Mouse (Mus musculus): ENCODE results near the gene Sfmbt2. TPM values are rescaled to one million over a fixed set of nuclear protein-coding genes. Genes with fewer than 3 reads are reported as not detected.

Gene Sfmbt2
- polyA plus RNA-seq, 1 experiment from 2014 or later, result 0.65 TPM

DNA sequence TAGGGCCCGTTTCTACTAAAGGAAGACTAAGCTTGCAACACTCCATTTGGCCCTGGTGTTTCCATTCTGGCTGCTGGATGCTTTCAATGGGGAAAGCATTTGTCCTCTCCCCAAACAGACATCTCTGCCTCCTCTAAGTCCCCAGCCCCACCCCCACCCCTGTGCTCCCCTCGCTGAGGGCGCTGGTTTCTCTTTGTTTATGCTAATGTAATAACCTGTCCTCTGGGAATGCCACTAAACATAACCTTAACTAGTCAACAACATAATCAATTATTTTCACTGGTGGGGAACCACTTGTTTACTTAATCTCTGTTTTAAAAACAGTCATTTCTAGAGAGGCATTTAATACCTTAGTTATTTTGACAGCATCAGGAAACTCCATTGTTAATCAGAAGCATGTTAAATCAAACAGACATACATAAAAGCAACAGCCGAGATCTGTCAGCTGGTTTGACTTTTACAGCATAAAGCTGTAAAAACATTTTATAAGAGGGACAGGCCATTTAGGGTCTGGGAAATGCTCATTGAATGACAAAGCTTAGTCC, 20.0 kb upstream of the Sfmbt2 start:
- TF ChIP-seq CTCF (IDR thresholded peaks at IDR 0.05; ENCODE audit: low read depth) (no peak), EP300 (optimal IDR thresholded peaks at IDR 0.05) (no peak)
- H3K27me3 ChIP-seq (ENCODE audit: control insufficient read depth, insufficient read depth, low read length), result no peaks in the 10 kb centered on the region
- WGBS, result 16% methylated on average over 4 of the region's 4 CpGs
- no peak overlapping the region for H3K27ac ChIP-seq (replicated peaks)
- no peaks in the 10 kb centered on the region for H3K9me3 ChIP-seq (ENCODE audit: control insufficient read depth, low read length)
- H3K4me3 ChIP-seq (ENCODE audit: low read depth, low read length), result no peak overlapping the region
- H3K36me3 ChIP-seq (ENCODE audit: control insufficient read depth, insufficient read depth, low read length), result no peaks in the 10 kb centered on the region
- H3K4me2 ChIP-seq (replicated peaks; ENCODE audit: low read depth), result no peak overlapping the region
- no peaks in the 10 kb centered on the region for H3K4me1 ChIP-seq (replicated peaks; ENCODE audit: control insufficient read depth, insufficient read depth)
- H3K9ac ChIP-seq (ENCODE audit: low read length), result no peak overlapping the region
- DNase-seq (ENCODE audit: low spot score) (no peak), ATAC-seq (ENCODE audit: low FRiP score, low TSS enrichment) (no peak)

DNA sequence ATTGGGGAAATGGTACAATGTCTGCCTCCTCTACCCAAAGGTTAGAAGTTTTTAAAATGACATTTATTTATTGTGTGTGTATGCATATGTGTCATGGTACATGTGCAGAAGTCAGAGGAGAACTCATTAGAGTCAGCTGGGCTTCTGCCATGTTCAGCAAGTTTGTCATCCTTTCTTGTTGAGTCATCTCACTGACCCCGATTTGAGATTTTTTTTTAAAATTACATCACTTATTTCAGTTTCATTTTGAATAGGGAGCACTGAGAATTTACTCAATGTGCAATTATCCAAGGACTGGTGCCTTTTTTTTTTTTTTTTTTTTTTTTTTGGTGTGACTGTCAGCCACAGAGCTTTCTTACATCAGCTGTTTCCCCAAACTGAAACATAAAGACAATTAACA, 19.2 kb upstream of the Sfmbt2 start:
- Histone ChIP-seq H3K9me3 (ENCODE audit: control insufficient read depth, low read length) (no peaks in the 10 kb centered on the region), H3K27me3 (ENCODE audit: control insufficient read depth, insufficient read depth, low read length) (no peaks in the 10 kb centered on the region), H3K36me3 (ENCODE audit: control insufficient read depth, insufficient read depth, low read length) (no peaks in the 10 kb centered on the region), H3K4me2 (replicated peaks; ENCODE audit: low read depth) (no peak overlapping the region), H3K4me3 (ENCODE audit: low read depth, low read length) (no peak overlapping the region), H3K27ac (replicated peaks) (no peak overlapping the region), H3K9ac (ENCODE audit: low read length) (no peak overlapping the region), H3K4me1 (replicated peaks; ENCODE audit: control insufficient read depth, insufficient read depth) (no peaks in the 10 kb centered on the region)
- 50% methylated on average over 1 of the region's 1 CpGs for WGBS
- DNase-seq (ENCODE audit: low spot score), result no peak
- ATAC-seq (ENCODE audit: low FRiP score, low TSS enrichment), result no peak
- no peak for TF ChIP-seq CTCF (IDR thresholded peaks at IDR 0.05; ENCODE audit: low read depth)
- TF ChIP-seq EP300 (optimal IDR thresholded peaks at IDR 0.05), result no peak

DNA sequence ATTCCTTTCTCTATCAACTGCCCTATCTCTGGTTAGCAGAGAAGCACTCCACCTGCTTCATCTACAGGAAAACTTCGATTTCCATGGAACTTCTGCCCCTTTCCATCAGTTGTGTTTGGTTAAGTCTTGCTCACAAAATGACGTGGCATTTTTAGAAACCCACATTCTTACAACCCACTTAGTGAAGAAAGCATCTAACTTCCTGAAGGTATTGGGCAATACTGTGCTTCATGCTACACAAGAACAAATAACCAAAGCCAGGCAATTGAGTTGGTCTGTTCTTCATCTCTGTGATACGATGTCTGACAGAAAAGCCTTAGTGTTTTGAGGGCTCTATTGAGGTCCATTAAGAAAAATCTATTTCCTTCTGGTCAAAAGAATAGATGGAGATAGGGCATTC, 17.4 kb upstream of the Sfmbt2 start:
- no peaks in the 10 kb centered on the region for H3K36me3 ChIP-seq (ENCODE audit: control insufficient read depth, insufficient read depth, low read length)
- WGBS, result 71% methylated on average over 3 of the region's 3 CpGs
- H3K4me3 ChIP-seq (ENCODE audit: low read depth, low read length), result no peak overlapping the region
- H3K9me3 ChIP-seq (ENCODE audit: control insufficient read depth, low read length), result no peaks in the 10 kb centered on the region
- no peaks in the 10 kb centered on the region for H3K27me3 ChIP-seq (ENCODE audit: control insufficient read depth, insufficient read depth, low read length)
- H3K9ac ChIP-seq (ENCODE audit: low read length), result no peak overlapping the region
- DNase-seq (ENCODE audit: low spot score) (no peak), ATAC-seq (ENCODE audit: low FRiP score, low TSS enrichment) (no peak)
- H3K27ac ChIP-seq (replicated peaks), result no peak overlapping the region
- no peak overlapping the region for H3K4me2 ChIP-seq (replicated peaks; ENCODE audit: low read depth)
- TF ChIP-seq CTCF (IDR thresholded peaks at IDR 0.05; ENCODE audit: low read depth), result no peak
- no peak for TF ChIP-seq EP300 (optimal IDR thresholded peaks at IDR 0.05)
- H3K4me1 ChIP-seq (replicated peaks; ENCODE audit: control insufficient read depth, insufficient read depth), result no peaks in the 10 kb centered on the region

DNA sequence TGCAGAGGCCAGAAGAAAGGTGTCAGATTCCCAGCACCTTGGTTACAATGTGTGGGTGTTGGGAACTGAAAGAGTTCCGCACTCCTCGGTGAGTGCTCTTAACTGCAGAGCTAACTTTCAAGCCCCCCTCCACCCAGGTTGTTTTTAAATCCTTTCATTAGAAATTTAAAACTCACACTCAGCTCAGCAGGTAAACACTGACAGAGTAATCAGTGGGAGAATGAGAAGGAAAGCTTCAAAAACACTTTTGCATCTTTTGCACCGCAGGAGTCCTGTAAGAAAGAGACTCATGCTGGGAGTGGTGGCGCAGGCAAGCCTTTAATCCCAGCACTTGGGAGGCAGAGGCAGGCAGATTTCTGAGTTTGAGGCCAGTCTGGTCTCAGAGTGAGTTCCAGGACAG, 16.4 kb upstream of the Sfmbt2 start:
- no peak for ATAC-seq (ENCODE audit: low FRiP score, low TSS enrichment)
- 72% methylated on average over 4 of the region's 4 CpGs for WGBS

DNA sequence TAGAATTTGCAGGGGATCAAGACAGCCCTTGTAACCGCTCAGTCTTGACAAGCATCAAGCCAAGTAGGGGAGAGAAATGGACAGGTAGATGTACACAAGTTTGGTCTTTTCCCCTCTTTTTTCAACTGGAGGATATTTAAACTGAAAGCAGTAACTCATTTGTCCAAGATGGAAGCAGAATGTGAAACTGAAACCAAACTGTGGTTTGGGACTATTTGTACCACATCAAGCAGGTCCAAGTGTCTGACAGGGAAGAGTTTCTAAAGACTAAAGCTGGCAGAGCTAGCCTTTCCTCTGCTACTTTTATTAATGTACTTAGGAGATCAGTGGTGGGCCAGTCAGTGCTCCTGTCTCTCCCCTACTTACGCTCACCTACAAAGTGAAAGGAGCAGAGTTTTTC, 10.4 kb upstream of the Sfmbt2 start:
- Histone ChIP-seq H3K4me1 (replicated peaks; ENCODE audit: control insufficient read depth, insufficient read depth) (no peaks in the 10 kb centered on the region), H3K4me2 (replicated peaks; ENCODE audit: low read depth) (no peak overlapping the region), H3K27ac (replicated peaks) (no peak overlapping the region), H3K9me3 (ENCODE audit: control insufficient read depth, low read length) (no peaks in the 10 kb centered on the region), H3K4me3 (ENCODE audit: low read depth, low read length) (no peak overlapping the region), H3K36me3 (ENCODE audit: control insufficient read depth, insufficient read depth, low read length) (no peaks in the 10 kb centered on the region), H3K9ac (ENCODE audit: low read length) (no peak overlapping the region), H3K27me3 (ENCODE audit: control insufficient read depth, insufficient read depth, low read length) (no peaks in the 10 kb centered on the region)
- DNase-seq (ENCODE audit: low spot score), result no peak
- TF ChIP-seq EP300 (optimal IDR thresholded peaks at IDR 0.05) (no peak), CTCF (IDR thresholded peaks at IDR 0.05; ENCODE audit: low read depth) (no peak)
- ATAC-seq (ENCODE audit: low FRiP score, low TSS enrichment), result no peak
- 79% methylated on average over 2 of the region's 2 CpGs for WGBS

More for the DNA sequence above, 16.4 kb upstream of the Sfmbt2 start:
- no peak for DNase-seq (ENCODE audit: low spot score)
- H3K4me2 ChIP-seq (replicated peaks; ENCODE audit: low read depth), result no peak overlapping the region
- H3K4me1 ChIP-seq (replicated peaks; ENCODE audit: control insufficient read depth, insufficient read depth), result no peaks in the 10 kb centered on the region
- H3K27me3 ChIP-seq (ENCODE audit: control insufficient read depth, insufficient read depth, low read length), result no peaks in the 10 kb centered on the region
- H3K27ac ChIP-seq (replicated peaks), result no peak overlapping the region
- no peaks in the 10 kb centered on the region for H3K36me3 ChIP-seq (ENCODE audit: control insufficient read depth, insufficient read depth, low read length)
- H3K4me3 ChIP-seq (ENCODE audit: low read depth, low read length), result no peak overlapping the region
- no peak for TF ChIP-seq CTCF (IDR thresholded peaks at IDR 0.05; ENCODE audit: low read depth)
- TF ChIP-seq EP300 (optimal IDR thresholded peaks at IDR 0.05), result no peak
- H3K9ac ChIP-seq (ENCODE audit: low read length), result no peak overlapping the region
- H3K9me3 ChIP-seq (ENCODE audit: control insufficient read depth, low read length), result no peaks in the 10 kb centered on the region

DNA sequence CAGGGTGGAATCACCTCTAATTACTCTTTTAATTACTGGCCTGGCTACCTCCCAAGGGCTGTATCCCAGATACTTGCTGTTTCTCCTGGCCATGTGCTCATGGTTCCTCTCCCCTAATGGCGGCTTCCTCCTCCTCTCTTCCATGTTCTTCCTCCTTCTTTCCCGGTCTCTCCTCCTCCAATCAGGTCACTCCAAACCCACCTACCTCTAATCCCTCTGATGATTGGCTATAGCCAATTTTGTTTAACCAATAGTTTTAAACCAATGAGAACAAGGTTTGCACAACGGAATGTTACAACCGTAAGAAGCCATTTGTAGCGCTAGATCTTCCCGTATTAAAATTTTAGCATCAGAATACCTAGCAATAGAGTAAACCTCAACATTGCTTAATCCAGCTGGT, 5.2 kb upstream of the Sfmbt2 start:
- Histone ChIP-seq H3K9ac (ENCODE audit: low read length) (no peak overlapping the region), H3K4me1 (replicated peaks; ENCODE audit: control insufficient read depth, insufficient read depth) (no peaks in the 10 kb centered on the region), H3K27ac (replicated peaks) (no peak overlapping the region), H3K4me2 (replicated peaks; ENCODE audit: low read depth) (no peak overlapping the region), H3K27me3 (ENCODE audit: control insufficient read depth, insufficient read depth, low read length) (peaks cover 7% of the 10 kb centered on the region; the same call in 1 of the 2 replicates), H3K36me3 (ENCODE audit: control insufficient read depth, insufficient read depth, low read length) (no peaks in the 10 kb centered on the region), H3K4me3 (ENCODE audit: low read depth, low read length) (no peak overlapping the region), H3K9me3 (ENCODE audit: control insufficient read depth, low read length) (no peaks in the 10 kb centered on the region)
- ATAC-seq (ENCODE audit: low FRiP score, low TSS enrichment), result no peak
- WGBS, result 93% methylated on average over 6 of the region's 6 CpGs
- no peak for TF ChIP-seq CTCF (IDR thresholded peaks at IDR 0.05; ENCODE audit: low read depth)
- no peak for TF ChIP-seq EP300 (optimal IDR thresholded peaks at IDR 0.05)
- no peak for DNase-seq (ENCODE audit: low spot score)
